8 mouse cellular contexts compared by ENCODE assay signal in the genomic region with DNA sequence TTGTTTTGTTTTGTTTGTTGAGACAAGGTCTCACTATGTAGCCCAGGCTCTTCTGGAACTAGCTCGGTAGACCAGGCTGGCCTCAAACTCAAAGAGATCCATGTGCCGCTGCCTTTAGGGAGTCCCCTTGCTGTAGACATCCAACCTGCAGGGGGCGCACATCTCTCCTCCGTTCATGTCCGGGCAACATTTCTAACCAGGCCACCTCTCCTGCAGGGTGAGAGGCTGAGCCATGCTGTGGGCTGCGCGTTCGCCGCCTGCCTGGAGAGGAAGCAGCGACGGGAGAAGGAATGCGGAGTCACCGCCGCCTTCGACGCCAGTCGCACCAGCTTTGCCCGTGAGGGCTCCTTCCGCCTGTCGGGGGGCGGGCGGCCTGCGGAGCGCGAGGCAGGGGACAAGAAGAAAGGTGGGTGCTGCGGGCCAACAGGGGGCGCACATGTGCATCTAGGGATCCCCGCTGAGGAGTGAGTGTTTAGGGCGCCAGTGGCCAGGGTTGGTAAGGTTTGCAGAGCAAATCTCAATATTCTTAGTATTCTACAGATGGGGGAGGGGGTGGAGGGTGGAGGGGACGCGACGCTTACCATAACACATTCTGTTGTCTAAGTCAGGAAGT. TPM values are rescaled to one million over a fixed set of nuclear protein-coding genes. Genes with fewer than 3 reads are reported as not detected.
A peak's percentile ranks its signal among the peaks of the same experiment; 100 is the strongest.
DNase-seq lines count a peak whose midpoint lies in the region; ATAC-seq and TF ChIP-seq lines count a peak whose summit lies in the region.

No protein-coding gene starts in this region.

- H3K4me2 ChIP-seq in kidney, embryonic 14.5 days (replicated peaks; ENCODE audit: low read depth, low read length) = no peak overlapping the region

- WGBS in kidney, embryonic 14.5 days = 49% methylated on average over 32 of the region's 32 CpGs

- peak; percentile 30; the same call in 1 of the 2 replicates for ATAC-seq in kidney, embryonic 14.5 days (ENCODE audit: low FRiP score, low TSS enrichment)
- ATAC-seq in megakaryocyte, adult 5-6 weeks (ENCODE audit: poor library complexity, severe bottlenecking) = peak; percentile 45; the same call in 1 of the 2 replicates

- DNase-seq in gastrocnemius, adult 2 months = peak; percentile 51
- no peak for DNase-seq in gastrocnemius, postnatal 36 days
- DNase-seq in B cell, adult 2 months = peak; percentile 38 to 44
- DNase-seq in c-Kit-negative CD71-positive TER-119-positive erythroid progenitor cells, embryonic 14.5 days (ENCODE audit: low read depth, low spot score) = peak; percentile 54
- DNase-seq in layer of hippocampus, adult 9-11 months = no peak
- DNase-seq in frontal cortex, adult 2 months (ENCODE audit: extremely low spot score in 1 of 2, low spot score in 1 of 2) = no peak

- H3K27me3 ChIP-seq in kidney, embryonic 14.5 days (ENCODE audit: control insufficient read depth, insufficient read depth, low read length) = no peaks in the 10 kb centered on the region

- H3K4me1 ChIP-seq in kidney, embryonic 14.5 days (ENCODE audit: control insufficient read depth, insufficient read depth, low read length) = no peaks in the 10 kb centered on the region

- H3K9me3 ChIP-seq in kidney, embryonic 14.5 days (ENCODE audit: control insufficient read depth, low read length) = no peaks in the 10 kb centered on the region

- no peak overlapping the region for H3K4me3 ChIP-seq in gastrocnemius, adult 2 months
- no peak overlapping the region for H3K4me3 ChIP-seq in kidney, embryonic 14.5 days (ENCODE audit: low read length)

- intact Hi-C loops in gastrocnemius, adult 2 months (cut with DNase I) = no loop called here
- intact Hi-C loops in gastrocnemius, postnatal 36 days (cut with DNase I) = no loop called here

- peaks cover 55% of the 10 kb centered on the region; the same call in 1 of the 2 replicates for H3K36me3 ChIP-seq in kidney, embryonic 14.5 days (ENCODE audit: control insufficient read depth, insufficient read depth, low read length)

- H3K27ac ChIP-seq in gastrocnemius, adult 2 months = no peak overlapping the region
- H3K27ac ChIP-seq in kidney, embryonic 14.5 days (ENCODE audit: low read depth, low read length) = no peak overlapping the region

- H3K9ac ChIP-seq in kidney, embryonic 14.5 days (ENCODE audit: low read depth, low read length) = no peak overlapping the region

- peak; percentile 21; the same call in 1 of the 2 replicates for TF ChIP-seq CTCF in gastrocnemius, adult 2 months (IDR thresholded peaks at IDR 0.05)

RNA-seq across cellular contexts. Expression of gene Numbl, which starts 15.6 kb away (rescaled TPM):
- total RNA-seq in gastrocnemius, adult 2 months (2021) = 1 to 10 TPM; 3.8 to 4.2 TPM
- 1 to 10 TPM; 4.4 TPM for total RNA-seq in gastrocnemius, postnatal 36 days (2021)
- polyA plus RNA-seq in kidney, embryonic 14.5 days (2014; fragmentation: Nextera tagmentation; extraction: Ambion mirVana) = 9.1 and 10.8 TPM in 2 replicates
- 2.8 and 4.3 TPM in 2 replicates for total RNA-seq in megakaryocyte, adult 5-6 weeks (2015)
- 2.5 and 2.6 TPM in 2 replicates for total RNA-seq in megakaryocyte, adult 5-6 weeks (2017)
- 95.1 and 100 TPM in 2 replicates for polyA plus RNA-seq in frontal cortex, adult 2 months (2012; rRNA removed)

RNA-seq across cellular contexts. Expression of gene Coq8b, which starts 41.0 kb away (rescaled TPM):
- total RNA-seq in gastrocnemius, adult 2 months (2021) = 1 to 10 TPM; 3.2 to 3.4 TPM
- total RNA-seq in gastrocnemius, postnatal 36 days (2021) = 1 to 10 TPM; 2.5 to 3.1 TPM
- polyA plus RNA-seq in kidney, embryonic 14.5 days (2014; fragmentation: Nextera tagmentation; extraction: Ambion mirVana) = 15.9 and 17.1 TPM in 2 replicates
- 12.0 and 16.8 TPM in 2 replicates for total RNA-seq in megakaryocyte, adult 5-6 weeks (2015)
- total RNA-seq in megakaryocyte, adult 5-6 weeks (2017) = 7.5 and 15.2 TPM in 2 replicates
- 39.1 and 40.5 TPM in 2 replicates for polyA plus RNA-seq in frontal cortex, adult 2 months (2012; rRNA removed)

RNA-seq across cellular contexts. Expression of gene Itpkc, which starts 45.4 kb away (rescaled TPM):
- total RNA-seq in gastrocnemius, adult 2 months (2021) = 1 to 10 TPM; 3.9 to 4.3 TPM
- total RNA-seq in gastrocnemius, postnatal 36 days (2021) = 1 to 10 TPM; 3.3 to 3.6 TPM
- 4.2 and 5.2 TPM in 2 replicates for polyA plus RNA-seq in kidney, embryonic 14.5 days (2014; fragmentation: Nextera tagmentation; extraction: Ambion mirVana)
- total RNA-seq in megakaryocyte, adult 5-6 weeks (2015) = 1.6 and 2.7 TPM in 2 replicates
- 1.6 and 4.7 TPM in 2 replicates for total RNA-seq in megakaryocyte, adult 5-6 weeks (2017)
- polyA plus RNA-seq in frontal cortex, adult 2 months (2012; rRNA removed) = 5.2 and 6.7 TPM in 2 replicates

Comparison
In these comparisons a context has a peak if more than half of its experiments do, and no peak if none do; other contexts are left out.
1. DNase-seq: peak in gastrocnemius, adult 2 months (single experiment), B cell, adult 2 months (2 of 2) and c-Kit-negative CD71-positive TER-119-positive erythroid progenitor cells, embryonic 14.5 days (single experiment); none in gastrocnemius, postnatal 36 days (0 of 2), layer of hippocampus, adult 9-11 months (single experiment) and frontal cortex, adult 2 months (0 of 2).